Mouse (Mus musculus): Measurements from ENCODE around the gene Dnah8. TPM values are rescaled to one million over a fixed set of nuclear protein-coding genes. Genes with fewer than 3 reads are reported as not detected.
"Not testable (repeated sequence)": the region's sequence is repeated elsewhere in the genome, so short reads cannot be mapped to it uniquely, and the experiment has no call there.

Gene Dnah8
- 1.2 and 2.0 TPM in 2 replicates for polyA plus RNA-seq (2012; rRNA removed)

DNA sequence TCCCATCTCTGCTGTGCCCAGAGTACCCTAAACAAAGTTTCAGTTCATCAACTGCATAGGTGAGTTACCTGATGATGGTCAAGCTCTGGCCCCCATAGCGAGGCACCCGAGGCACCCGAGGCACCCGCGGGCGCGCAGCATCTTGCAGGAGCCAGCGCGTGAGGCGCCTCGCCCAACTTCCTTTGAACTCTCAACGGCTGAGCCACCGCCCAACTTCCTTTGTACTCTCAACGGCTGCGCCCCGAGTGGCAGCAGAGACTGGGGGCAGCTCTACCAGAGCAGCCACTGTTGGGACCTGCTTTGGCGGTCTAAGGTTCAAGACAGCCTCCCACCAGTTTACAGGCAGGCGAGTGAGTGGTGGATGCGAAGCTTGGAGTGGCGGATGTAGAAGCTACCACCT, at the start of gene Dnah8:
TSS of gene Dnah8 (plus strand) at position 223 of the 400 bp plus-strand sequence.
- DNase-seq (ENCODE audit: low read depth): not testable (repeated sequence)

DNA sequence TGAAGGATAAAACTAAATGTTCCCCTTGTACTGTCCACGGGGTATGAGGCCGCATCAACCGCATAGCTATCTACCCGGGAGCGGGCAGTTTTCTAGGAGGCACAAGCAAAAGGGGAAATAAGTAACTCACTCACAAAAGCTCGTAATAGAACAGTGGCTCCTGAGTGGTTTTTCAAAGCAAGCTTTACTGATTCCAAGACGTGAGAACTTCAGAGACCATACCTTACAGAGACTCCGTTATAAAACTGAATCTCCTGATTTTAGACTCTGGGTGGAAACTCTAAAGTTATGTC, 49.4 kb upstream of the Dnah8 start:
- DNase-seq (ENCODE audit: low read depth): no peak

DNA sequence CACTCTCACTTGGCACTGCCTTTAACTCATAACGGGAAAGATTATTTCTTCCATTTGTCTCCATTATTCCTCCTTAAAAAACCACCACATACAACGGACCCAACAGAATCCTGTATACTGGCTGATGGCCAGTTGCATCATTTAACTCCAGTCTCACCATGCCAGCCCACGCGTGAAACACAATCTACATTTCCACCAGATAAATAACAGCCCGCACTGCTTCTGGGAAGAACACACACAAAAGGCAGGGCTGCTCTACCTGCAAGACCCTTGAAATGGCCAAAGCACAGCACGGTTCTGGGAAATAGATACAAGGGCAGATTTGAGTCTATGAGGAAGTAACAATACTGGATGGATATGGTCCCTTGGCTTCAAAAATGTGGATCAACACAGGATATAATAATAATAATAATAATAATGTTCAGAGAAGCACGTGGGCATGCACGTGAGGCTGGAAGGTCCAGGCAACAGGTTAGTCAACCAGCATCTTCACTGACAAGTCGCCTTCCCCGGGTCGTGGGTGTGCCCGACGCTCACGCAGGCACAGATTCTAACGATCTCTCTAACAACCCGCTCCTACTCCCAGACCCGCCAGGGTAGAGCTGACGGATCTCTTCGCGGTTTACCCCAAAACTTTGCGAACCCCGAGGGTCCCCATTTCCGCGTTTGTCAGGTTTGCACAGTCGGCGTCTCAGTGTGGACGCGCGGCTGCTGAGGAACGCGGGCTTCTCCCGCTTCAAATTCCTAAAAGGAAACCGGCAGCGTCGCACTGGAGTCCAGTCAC, 48.8 kb upstream of the Dnah8 start:
- DNase-seq (ENCODE audit: low read depth): no peak

DNA sequence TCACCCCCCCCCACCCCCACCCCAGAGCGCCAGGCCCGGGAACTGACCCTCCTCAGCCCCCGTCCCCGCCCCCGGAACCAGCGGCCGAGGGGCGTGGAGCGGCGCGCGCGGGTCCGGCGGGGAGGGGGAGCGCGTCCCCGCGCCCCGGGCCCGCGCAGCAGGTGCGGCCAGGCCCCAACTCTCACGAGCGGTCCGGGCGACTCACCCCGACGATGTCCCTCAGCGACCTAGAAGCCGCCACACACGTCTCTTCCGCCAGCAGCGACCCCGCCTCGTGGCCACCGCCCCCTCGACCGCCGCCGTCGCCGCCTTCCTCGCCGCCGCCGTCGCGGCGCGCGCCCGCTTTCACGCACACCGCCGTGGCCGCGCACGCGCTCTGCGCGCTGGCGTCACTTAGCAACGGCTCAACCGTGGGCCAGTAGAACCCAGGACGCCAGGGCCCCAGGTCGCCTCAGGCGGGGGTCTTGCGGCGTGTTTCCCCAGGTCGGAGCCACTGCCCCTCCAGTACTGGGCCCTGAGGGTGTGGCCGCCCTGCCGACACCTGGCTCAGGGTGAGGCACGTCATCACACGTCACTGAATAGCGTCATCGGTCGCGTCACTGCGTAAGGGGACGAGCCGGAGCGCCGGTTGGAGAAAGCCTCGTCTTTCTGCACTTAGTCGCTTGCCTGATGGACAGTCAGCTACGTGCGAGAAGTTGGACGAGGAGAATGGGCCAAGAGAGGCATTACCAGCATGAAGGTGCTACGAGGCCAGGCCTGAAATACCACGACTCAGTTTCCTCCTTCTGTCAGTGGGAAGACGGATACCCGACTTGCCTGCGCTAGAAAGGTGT, 48.0 kb upstream of the Dnah8 start, which contains the start of gene Btbd9:
TSS of gene Btbd9 (minus strand) at position 548 of the 833 bp plus-strand sequence.
- no peak for DNase-seq (ENCODE audit: low read depth)

DNA sequence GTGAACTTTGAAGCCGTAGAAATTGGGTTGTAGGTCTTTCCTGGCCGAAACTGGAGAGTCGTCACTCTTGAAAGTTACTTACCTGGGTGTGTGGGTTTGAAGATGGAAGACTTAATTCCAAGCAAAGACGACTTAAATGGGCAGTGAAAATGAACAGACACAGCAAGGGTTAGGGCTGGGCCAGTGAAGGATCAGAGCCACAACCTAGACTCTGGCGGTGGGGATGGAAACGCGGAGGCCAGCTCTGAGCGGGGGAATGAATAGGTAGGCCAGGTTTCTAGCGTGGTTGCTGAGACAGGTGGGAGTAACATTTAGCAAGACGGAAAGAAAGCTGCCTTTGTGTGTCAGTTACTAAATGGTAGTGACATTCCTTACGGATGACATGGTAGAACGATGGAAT, 47.2 kb upstream of the Dnah8 start:
- DNase-seq (ENCODE audit: low read depth): no peak

DNA sequence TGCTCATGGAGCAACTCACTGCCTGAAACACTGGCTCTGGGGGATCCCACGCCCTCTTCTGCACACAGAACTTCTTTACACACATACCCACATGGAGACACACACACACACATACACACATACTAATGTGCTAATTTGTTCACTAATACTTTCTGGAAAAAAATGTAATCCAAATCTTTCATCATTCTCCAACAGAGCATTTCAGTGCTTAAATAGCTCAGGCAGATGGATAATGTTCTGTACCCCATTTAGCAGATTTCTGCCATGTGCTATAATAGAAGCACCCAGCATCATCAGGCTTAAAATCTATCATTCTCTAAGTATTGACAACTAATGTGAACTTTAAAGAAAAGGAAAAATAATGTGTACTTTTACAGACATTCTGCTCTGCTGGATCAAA, 43.4 kb upstream of the Dnah8 start:
- no peak for DNase-seq (ENCODE audit: low read depth)

DNA sequence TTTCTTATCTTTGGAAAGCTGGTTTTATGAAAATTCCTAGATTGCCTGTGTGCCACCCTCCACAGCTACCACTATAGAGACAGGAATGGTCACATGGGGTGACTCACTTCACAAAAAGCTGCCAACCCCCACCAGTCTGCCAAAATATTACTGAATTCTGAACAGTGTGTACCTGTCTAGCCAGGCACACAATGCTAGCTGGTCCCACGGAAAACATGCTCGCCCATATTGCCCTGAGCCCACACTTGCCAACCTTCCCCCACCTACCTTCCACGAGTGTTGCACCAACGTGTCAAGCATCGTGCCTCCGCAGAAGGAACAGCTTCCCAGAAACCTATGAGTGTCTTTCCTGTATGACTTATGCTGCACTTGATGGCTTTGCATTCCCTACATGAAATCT, 43.0 kb upstream of the Dnah8 start:
- DNase-seq (ENCODE audit: low read depth): no peak

DNA sequence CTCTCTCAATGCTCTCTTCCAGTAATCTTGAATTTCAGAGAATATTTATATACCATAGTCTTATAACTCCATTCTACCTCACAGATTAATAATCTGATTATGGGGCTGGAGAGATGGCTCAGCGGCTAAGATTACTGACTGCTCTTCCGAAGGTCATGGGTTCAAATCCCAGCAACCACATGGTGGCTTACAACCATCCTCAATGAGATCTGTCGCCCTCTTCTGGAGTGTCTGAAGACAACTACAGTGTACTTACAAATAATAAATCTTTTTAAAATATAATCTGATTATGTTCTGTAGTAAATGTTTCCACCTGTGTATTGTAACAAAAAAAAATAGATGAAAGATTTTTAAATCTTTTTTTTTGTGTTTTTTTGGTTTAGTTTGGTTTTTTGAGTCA, 41.8 kb upstream of the Dnah8 start:
- no peak for DNase-seq (ENCODE audit: low read depth)

DNA sequence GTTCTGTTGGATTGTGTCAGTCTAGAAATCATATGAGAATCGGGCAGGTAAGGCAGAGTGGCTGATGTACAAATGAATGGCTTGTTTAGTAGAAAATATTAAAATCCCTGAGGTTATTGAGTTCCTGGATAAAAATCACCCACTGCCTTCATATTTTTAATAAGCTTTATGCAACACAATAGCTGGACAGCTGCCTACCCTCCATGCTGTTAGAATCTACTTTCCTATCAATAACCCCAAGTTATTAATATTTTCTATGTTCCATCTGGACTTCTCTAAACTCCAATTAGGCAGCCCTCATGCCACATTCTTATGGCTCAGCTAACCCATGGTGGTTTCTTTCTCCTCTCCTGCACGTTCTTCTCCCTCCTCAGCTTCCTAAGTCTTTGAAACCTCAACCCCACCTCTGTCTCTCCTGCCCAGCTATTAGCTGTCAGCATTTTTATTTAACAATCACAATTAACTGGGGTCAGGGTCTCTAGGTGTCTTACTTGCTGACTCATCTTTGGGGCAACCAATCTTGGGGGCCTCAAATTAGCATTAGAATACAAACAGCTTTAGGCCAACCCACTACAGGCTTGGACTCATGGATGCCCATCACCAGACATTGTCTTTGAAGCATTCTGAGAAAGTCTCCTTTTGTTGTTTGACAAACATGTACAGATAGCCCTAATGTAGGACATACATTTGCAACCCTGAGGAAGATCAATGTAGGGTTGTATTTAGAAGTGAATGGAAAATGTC, 40.7 kb upstream of the Dnah8 start:
- no peak for DNase-seq (ENCODE audit: low read depth)

DNA sequence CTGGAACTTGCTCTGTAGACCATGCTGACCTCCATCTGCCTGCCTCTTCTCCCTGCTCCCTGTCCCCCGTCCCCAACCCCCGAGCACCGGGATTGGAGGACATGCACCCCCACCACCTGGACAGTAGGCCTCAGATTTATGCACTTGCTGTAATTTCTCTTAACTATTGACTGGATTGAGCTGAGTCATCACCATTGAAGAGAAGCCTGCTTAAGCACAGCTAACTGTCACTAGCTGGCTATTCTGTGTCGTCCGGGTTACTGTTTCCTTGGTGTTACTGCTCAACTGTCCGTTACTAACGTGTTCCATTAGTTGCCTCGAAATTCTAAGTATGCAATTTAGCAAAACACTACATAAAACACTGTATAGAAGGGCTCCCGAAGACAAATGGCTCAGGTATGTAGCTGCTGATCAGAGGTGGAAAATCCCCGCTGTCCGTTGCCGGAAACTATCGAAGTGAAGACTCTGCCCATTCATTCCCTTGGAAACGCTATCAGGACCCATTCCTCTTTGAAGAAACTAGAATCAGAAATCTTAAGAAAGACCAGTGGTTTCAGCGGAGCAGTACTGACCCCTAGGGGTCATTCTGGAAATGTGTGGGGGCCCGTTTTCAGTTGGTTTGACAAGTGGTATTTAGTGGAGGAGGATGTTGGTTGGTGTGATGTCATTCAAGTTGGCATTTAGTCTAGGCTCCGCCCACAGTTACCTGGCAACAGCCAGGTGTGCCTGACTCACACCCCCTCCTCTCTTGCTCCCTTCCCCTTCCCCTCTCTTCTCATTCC, 33.5 kb upstream of the Dnah8 start:
- DNase-seq (ENCODE audit: low read depth): no peak

DNA sequence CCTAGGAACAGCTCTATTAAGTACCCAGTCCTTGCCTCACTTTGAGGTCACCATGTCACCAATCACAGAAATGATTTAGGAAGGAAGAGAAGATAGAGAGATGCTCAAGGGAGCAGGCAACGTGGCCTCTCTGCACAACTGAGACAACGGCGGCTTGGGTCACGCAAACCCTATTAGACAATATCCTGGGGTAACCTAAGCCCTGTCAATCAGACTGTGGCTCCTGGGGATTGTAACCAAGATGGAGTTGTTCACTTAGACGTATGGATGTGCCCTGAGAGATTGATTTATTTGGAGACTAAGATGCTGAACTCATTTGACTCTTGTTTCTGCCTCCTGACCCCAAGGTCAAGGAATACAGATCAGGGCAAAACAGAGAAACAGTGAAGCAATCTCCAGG, 29.7 kb upstream of the Dnah8 start:
- no peak for DNase-seq (ENCODE audit: low read depth)

DNA sequence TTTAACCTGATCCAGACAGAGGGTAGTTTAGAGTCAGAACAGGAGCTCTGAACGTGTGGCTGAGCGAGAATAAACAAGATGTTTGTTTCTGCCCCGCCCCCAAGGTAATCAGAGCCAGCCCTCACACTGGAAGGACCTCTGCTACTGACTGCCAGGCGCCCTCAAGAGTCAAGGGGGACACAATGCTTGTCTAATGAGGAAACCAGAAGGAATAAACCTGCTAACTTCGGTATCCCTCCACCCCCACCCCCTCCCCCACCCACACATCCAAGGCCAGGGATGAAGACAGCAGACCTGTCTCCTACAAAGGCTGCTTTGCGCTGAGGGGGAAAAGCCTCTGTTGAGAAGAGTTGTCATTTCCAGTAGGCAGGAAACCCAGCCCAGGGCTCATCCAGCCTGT, 29.3 kb upstream of the Dnah8 start:
- DNase-seq (ENCODE audit: low read depth): no peak

DNA sequence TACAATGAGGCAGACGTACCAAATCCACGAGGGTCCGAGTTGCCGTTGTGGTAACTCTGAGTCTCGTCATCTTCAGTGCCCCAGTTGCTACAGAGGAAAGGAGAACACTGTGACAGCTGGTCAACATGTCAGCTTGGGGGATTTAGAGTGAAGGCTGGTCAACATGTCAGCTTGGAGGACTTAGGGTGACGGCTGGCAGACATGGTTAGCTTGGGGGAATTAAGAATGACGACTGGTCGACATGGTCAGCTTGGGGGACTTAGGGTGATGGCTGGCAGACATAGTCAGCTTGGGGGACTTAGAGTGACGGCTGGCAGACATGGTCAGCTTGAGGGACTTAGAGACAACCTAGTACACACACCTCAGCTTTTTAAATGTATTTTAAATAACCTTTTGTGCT, 26.4 kb upstream of the Dnah8 start:
- DNase-seq (ENCODE audit: low read depth): no peak

DNA sequence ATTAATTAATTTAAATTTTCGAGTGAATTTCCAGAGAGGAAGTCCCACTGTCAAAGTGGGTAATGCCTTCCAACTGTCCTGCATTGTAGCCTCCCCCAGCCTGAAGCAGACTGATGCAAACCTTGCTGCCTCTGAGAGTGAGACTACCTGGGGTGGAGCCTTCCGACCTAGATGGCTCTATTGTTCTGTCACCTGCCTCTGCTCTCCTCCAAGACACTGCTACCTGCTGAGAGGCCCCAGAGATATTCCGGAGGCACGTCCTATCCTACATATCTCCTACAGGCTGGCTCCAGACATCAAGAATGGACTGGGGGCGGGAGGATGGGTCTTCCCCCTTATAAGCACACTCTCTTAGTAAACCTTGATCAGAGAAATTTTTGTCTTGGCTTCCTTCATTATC, 25.9 kb upstream of the Dnah8 start:
- no peak for DNase-seq (ENCODE audit: low read depth)

DNA sequence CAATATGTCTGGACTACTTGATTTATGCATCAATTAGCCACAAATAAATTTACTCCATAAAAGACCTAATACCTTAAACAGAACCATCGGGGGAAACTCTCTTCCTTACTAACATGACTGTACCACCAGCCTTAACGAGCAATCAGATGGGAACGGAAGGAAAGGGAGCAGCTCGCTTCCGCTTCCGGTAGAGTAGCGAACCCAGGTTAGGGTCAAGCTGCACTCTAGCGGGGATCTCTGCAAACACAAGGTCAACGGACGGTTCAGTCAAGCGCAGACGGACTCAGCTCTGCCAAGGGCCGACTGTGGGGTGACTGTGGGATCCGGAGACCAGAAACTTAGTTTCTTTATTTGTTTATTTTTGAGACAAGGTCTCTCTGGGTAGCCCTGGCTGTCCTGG, 22.0 kb upstream of the Dnah8 start:
- no peak for DNase-seq (ENCODE audit: low read depth)

DNA sequence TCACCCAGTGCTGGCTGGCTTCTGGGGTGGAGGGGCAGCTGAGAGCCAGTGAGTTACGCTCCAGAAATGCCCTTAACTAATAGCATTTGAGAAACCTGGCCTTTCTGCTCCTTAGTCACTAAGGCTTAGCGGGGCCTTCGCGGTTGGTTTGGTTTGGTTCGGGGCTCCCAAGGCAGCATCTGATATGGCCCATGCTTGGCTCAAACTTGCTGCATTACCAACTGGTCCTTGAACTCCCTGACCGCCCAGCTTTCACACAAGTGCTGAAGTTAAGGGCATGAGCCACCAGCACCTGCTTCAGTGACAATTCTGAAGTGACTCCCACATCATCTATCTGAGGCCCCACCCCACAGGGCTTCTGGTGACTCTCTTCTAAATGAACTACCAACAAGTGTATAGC, 19.9 kb upstream of the Dnah8 start:
- no peak for DNase-seq (ENCODE audit: low read depth)

DNA sequence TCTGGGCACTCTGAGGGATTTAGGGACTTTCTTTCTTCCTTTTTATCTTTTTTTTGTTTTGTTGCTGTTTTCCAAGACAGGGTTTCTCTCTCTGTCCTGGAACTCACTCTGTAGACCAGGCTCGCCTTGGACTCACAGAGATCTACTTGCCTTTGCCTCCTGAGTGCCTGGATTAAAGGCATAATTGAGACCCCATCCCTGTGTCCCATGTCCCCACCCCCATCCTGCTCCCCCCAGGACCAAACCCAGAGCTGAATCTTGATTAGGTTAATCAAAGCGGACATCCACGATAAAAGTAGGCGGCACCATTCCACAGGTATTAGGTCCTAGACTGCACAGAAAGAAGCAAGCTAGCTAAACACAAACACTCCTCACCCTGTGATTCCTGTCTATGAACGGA, 19.2 kb upstream of the Dnah8 start:
- no peak for DNase-seq (ENCODE audit: low read depth)

DNA sequence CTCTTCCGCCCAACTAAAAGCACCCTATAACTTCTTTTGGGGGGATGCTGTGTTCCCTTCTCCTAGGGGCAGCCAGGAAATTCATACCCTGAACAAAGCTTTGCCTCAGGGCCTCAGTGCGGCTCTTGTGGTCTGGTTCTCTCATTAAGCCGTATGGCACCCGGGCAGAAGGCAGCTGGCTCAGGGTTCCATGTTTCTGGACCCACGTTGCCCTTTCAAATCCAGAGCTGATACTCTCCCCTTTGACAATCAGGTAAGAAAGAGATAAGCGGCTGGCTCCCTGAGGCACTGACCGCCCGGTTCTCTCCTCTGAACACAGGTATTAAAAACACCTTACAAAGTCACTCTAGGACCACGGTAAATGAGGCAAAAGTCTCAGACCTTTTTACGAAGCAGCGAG, 17.9 kb upstream of the Dnah8 start:
- no peak for DNase-seq (ENCODE audit: low read depth)

DNA sequence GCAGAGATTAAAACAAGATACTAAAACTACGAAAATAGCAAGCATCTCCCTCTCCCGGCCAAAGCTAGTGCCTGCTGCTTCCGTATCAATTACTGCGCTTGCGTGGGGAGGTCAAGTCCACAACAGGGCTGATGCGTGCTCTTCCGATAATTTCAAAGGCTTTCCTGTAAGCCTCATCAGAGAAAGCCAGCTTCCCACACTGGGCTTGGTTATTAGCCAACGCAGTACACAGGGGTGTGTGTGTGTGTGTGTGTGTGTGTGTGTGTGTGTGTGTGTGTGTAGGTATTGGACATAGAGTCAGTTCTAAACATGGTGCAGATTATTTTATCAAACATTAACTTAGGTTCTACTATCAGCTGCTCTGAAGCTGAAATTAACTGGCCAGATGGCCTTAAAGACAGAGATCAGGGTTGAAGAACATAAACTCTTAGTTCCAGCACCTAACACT, 17.5 kb upstream of the Dnah8 start:
- DNase-seq (ENCODE audit: low read depth): no peak

DNA sequence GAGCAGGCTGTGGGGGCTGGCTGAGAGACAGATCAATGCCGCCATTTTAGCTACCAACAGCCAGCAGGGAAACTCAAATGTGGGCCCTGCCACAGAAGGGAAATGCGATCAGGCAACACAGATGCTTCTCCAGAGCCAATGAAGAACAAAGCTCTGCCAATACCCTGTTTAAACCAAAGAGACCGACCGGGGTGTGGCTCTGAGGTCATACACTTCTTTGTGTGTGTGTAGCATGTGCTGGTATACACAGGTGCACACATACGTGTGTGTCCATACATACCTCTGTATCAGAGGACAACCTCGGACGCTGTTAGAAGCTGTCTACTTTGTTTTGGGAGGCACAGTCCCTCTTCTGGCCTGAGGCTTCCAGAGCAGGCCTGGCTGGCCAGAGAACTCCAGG, 16.8 kb upstream of the Dnah8 start:
- DNase-seq (ENCODE audit: low read depth): no peak

DNA sequence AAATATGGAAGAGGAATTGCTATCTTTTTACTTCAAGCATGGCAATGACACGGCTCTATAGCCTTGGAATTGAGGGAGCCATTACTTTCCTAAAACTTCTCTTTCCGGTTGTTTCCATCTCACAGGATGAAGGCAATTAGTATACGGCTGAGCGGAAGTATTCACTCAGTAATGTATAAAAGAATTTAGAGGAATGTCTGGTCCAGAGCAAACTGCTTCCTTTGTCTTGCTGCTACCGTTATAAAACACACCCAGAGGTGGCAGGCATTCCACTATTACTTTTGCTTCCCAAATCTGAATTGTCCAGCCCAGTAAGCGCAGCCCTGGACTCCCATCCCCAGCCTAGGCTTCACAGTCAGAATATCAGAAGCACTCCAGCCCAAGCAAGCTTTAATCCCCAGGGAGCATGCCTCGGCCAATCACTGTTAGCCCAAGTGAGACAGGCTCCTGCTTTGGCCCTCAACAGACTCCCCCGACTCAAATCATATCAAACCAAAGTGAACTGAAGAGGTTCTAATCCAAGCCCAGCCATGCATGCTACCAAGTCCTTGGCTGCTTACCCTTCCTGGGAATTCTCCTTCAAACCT, 16.2 kb upstream of the Dnah8 start:
- no peak for DNase-seq (ENCODE audit: low read depth)
